Mouse (Mus musculus) intestine, postnatal 0 days (tissue): Measurements from ENCODE around the gene Dnah14. TPM values are rescaled to one million over a fixed set of nuclear protein-coding genes. Genes with fewer than 3 reads are reported as not detected.

Experiments
- ATAC-seq: fragments of 200-750 bp; cut with Nextera tagmentation; 2 replicates; pipeline ENCODE4 v1.8.0; 2017; ENCODE audit warnings: mild to moderate bottlenecking, moderate TSS enrichment, moderate library complexity
- H3K27ac ChIP-seq: fragments of 300-500 bp; sonication (generic); 2 replicates; pipeline ENCODE4 v1.5.1; 2014; ENCODE audit warnings: mild to moderate bottlenecking, low read depth, low read length, moderate library complexity
- H3K27me3 ChIP-seq: fragments of 300-500 bp; sonication (generic); replicated peaks from 2 replicates; pipeline ENCODE4 v1.6.1; 2014; ENCODE audit warnings: low read length, mixed read lengths; ENCODE audit not compliant: control insufficient read depth, insufficient read depth
- H3K36me3 ChIP-seq: fragments of 300-500 bp; sonication (generic); 2 replicates; pipeline ENCODE4 v1.6.1; 2014; ENCODE audit warnings: mild to moderate bottlenecking, moderate library complexity; ENCODE audit not compliant: control insufficient read depth, insufficient read depth
- H3K4me1 ChIP-seq: fragments of 300-500 bp; sonication (generic); replicated peaks from 2 replicates; pipeline ENCODE4 v1.6.1; 2014; ENCODE audit warnings: antibody characterized with exemption, low read length, mixed read lengths; ENCODE audit not compliant: control insufficient read depth, insufficient read depth
- H3K4me2 ChIP-seq: fragments of 300-500 bp; sonication (generic); replicated peaks from 2 replicates; pipeline ENCODE4 v1.6.1; 2014; ENCODE audit warnings: low read depth, mild to moderate bottlenecking, moderate library complexity
- H3K4me3 ChIP-seq: fragments of 300-500 bp; sonication (generic); 2 replicates; pipeline ENCODE4 v1.5.1; 2014; ENCODE audit warnings: low read depth, low read length
- H3K9ac ChIP-seq: fragments of 300-500 bp; sonication (generic); 2 replicates; pipeline ENCODE4 v1.6.1; 2014; ENCODE audit warnings: mild to moderate bottlenecking, low read depth, low read length
- H3K9me3 ChIP-seq: fragments of 300-500 bp; sonication (generic); 2 replicates; pipeline ENCODE4 v1.6.1; 2016; ENCODE audit warnings: mixed run types; ENCODE audit not compliant: control insufficient read depth
- CTCF ChIP-seq: sonication (generic); IDR thresholded peaks from 2 replicates; pipeline ENCODE4 v1.5.1; 2016; ENCODE audit warnings: low read depth, mild to moderate bottlenecking, control low read depth, antibody characterized with exemption, moderate library complexity
- WGBS: fragments of 180-500 bp; shearing (Covaris S2); extraction: QIAGEN DNeasy Blood & Tissue Kit; methylation state at CpG from one replicate; pipeline ENCODE4 v1.1.7; 2014; 5-methylcytosine and 5-hydroxymethylcytosine counted together
- polyA plus RNA-seq: library from polyadenylated mRNA; unstranded; fragments of >200 nt; fragmentation: Nextera tagmentation; extraction: Ambion mirVana; gene quantifications from 2 replicates; pipeline ENCODE4 v1.2.1, GENCODE M21; 2015

Dnah14 gene
- polyA plus RNA-seq, 1 experiment from 2014 or later, result 1.2 TPM

- Histone ChIP-seq H3K9ac (no peak overlapping the region), H3K27ac (no peak overlapping the region), H3K27me3 (no peaks in the 10 kb centered on the region), H3K4me1 (no peaks in the 10 kb centered on the region), H3K4me3 (no peak overlapping the region), H3K36me3 (no peaks in the 10 kb centered on the region), H3K4me2 (no peak overlapping the region), H3K9me3 (no peaks in the 10 kb centered on the region)
- WGBS, result 78% methylated on average over 10 of the region's 10 CpGs
- no peak for TF ChIP-seq CTCF
- ATAC-seq, result no peak
These were observed 16.7 kb upstream of the Dnah14 start for GRCm38 (mm10) chr1:181559655-181560054.

GRCm38 (mm10) chr1:181560325-181560724 lies 16.0 kb upstream of the Dnah14 start:
- Histone ChIP-seq H3K27ac (no peak overlapping the region), H3K9ac (no peak overlapping the region), H3K4me3 (no peak overlapping the region), H3K36me3 (no peaks in the 10 kb centered on the region), H3K4me1 (no peaks in the 10 kb centered on the region), H3K27me3 (no peaks in the 10 kb centered on the region), H3K9me3 (no peaks in the 10 kb centered on the region), H3K4me2 (no peak overlapping the region)
- 75% methylated on average over 6 of the region's 6 CpGs for WGBS
- TF ChIP-seq CTCF, result no peak
- ATAC-seq, result no peak

- ATAC-seq, result no peak
- Histone ChIP-seq H3K27me3 (no peaks in the 10 kb centered on the region), H3K4me3 (no peak overlapping the region), H3K4me1 (no peaks in the 10 kb centered on the region), H3K4me2 (no peak overlapping the region), H3K36me3 (no peaks in the 10 kb centered on the region), H3K27ac (no peak overlapping the region), H3K9ac (no peak overlapping the region), H3K9me3 (no peaks in the 10 kb centered on the region)
- WGBS, result 61% methylated on average over 9 of the region's 9 CpGs
- no peak for TF ChIP-seq CTCF
These were observed 15.2 kb upstream of the Dnah14 start for GRCm38 (mm10) chr1:181560896-181561767.

GRCm38 (mm10) chr1:181561768-181562444 lies 14.5 kb upstream of the Dnah14 start:
- no peak for ATAC-seq
- Histone ChIP-seq H3K27ac (no peak overlapping the region), H3K4me2 (no peak overlapping the region), H3K9me3 (no peaks in the 10 kb centered on the region), H3K4me1 (no peaks in the 10 kb centered on the region), H3K9ac (no peak overlapping the region), H3K4me3 (no peak overlapping the region), H3K36me3 (no peaks in the 10 kb centered on the region), H3K27me3 (no peaks in the 10 kb centered on the region)
- 49% methylated on average over 8 of the region's 8 CpGs for WGBS
- TF ChIP-seq CTCF, result no peak

GRCm38 (mm10) chr1:181569447-181569846 lies 6.9 kb upstream of the Dnah14 start:
- ATAC-seq, result no peak
- no peak overlapping the region for H3K27ac ChIP-seq
- WGBS, result 71% methylated on average over 9 of the region's 9 CpGs
- H3K36me3 ChIP-seq, result no peaks in the 10 kb centered on the region
- H3K4me3 ChIP-seq, result no peak overlapping the region
- no peaks in the 10 kb centered on the region for H3K9me3 ChIP-seq
- H3K27me3 ChIP-seq, result no peaks in the 10 kb centered on the region
- no peak for TF ChIP-seq CTCF
- H3K9ac ChIP-seq, result no peak overlapping the region
- H3K4me2 ChIP-seq, result no peak overlapping the region
- no peaks in the 10 kb centered on the region for H3K4me1 ChIP-seq

GRCm38 (mm10) chr1:181583152-181583551 lies 6.8 kb downstream of the Dnah14 start:
- 63% methylated on average over 8 of the region's 8 CpGs for WGBS
- no peaks in the 10 kb centered on the region for H3K27me3 ChIP-seq
- no peaks in the 10 kb centered on the region for H3K4me1 ChIP-seq
- H3K4me2 ChIP-seq, result no peak overlapping the region
- no peaks in the 10 kb centered on the region for H3K9me3 ChIP-seq
- no peak for ATAC-seq
- H3K27ac ChIP-seq, result no peak overlapping the region
- no peaks in the 10 kb centered on the region for H3K36me3 ChIP-seq
- no peak for TF ChIP-seq CTCF
- no peak overlapping the region for H3K4me3 ChIP-seq
- no peak overlapping the region for H3K9ac ChIP-seq
